Comparison of ENCODE assay signal across 26 mouse cellular contexts in genomic region chr11:78736877-78737408, GRCm38 (mm10). TPM values are rescaled to one million over a fixed set of nuclear protein-coding genes. Genes with fewer than 3 reads are reported as not detected.
DNase-seq lines count a peak whose midpoint lies in the region; ATAC-seq and TF ChIP-seq lines count a peak whose summit lies in the region.
"Had no signal": no experiment of that assay in that cellular context is flagged by ENCODE, and none has a peak within 500 bp of the region (broad histone marks: within the 10 kb centered on the region; RNA-seq: fewer than 3 reads in every experiment).

No protein-coding gene starts in this region.

- no peaks in the 10 kb centered on the region for H3K27me3 ChIP-seq in forebrain, embryonic 13.5 days
- H3K27me3 ChIP-seq in forebrain, embryonic 11.5 days (ENCODE audit: control insufficient read depth, insufficient read depth, low read length), result no peaks in the 10 kb centered on the region
- H3K27me3 ChIP-seq in midbrain, embryonic 12.5 days, result peaks cover 35% of the 10 kb centered on the region
- H3K27me3 ChIP-seq in midbrain, postnatal 0 days (ENCODE audit: insufficient read depth, low read length), result no peaks in the 10 kb centered on the region
- no peaks in the 10 kb centered on the region for H3K27me3 ChIP-seq in forebrain, embryonic 14.5 days (replicated peaks; ENCODE audit: control insufficient read depth, insufficient read depth, low read length)
- H3K27me3 ChIP-seq in forebrain, postnatal 0 days (ENCODE audit: insufficient read depth, low read length), result no peaks in the 10 kb centered on the region
- H3K27me3 ChIP-seq: CH12.LX; embryonic facial prominence, embryonic 13.5 days had no signal

- no peak overlapping the region for H3K4me3 ChIP-seq in forebrain, embryonic 13.5 days
- no peak overlapping the region for H3K4me3 ChIP-seq in forebrain, embryonic 11.5 days (ENCODE audit: low read depth, low read length)
- H3K4me3 ChIP-seq in midbrain, embryonic 12.5 days, result no peak overlapping the region
- H3K4me3 ChIP-seq in midbrain, postnatal 0 days (ENCODE audit: low read depth, low read length), result no peak overlapping the region
- no peak overlapping the region for H3K4me3 ChIP-seq in forebrain, embryonic 14.5 days (ENCODE audit: low read depth, low read length)
- H3K4me3 ChIP-seq in forebrain, postnatal 0 days (ENCODE audit: low read depth, low read length), result no peak overlapping the region
- H3K4me3 ChIP-seq: embryonic facial prominence, embryonic 10.5 days; embryonic facial prominence, embryonic 13.5 days; erythroblast, embryonic 14.5 days; gastrocnemius, adult 2 months; hindbrain, embryonic 12.5 days; hindbrain, embryonic 15.5 days had no signal

- peak; percentile 74 for ATAC-seq in forebrain, embryonic 13.5 days
- no peak for ATAC-seq in forebrain, embryonic 11.5 days (replicated peaks; ENCODE audit: low FRiP score)
- peak; percentile 74; the same call in 1 of the 2 replicates for ATAC-seq in midbrain, embryonic 12.5 days (ENCODE audit: low FRiP score, low read depth)
- no peak for ATAC-seq in midbrain, postnatal 0 days (ENCODE audit: low FRiP score)
- ATAC-seq in forebrain, embryonic 14.5 days, result peak; percentile 58
- ATAC-seq in forebrain, postnatal 0 days, result peak; percentile 45; the same call in 1 of the 2 replicates
- ATAC-seq: Patski had no signal

- 27% methylated on average over 3 of the region's 3 CpGs for WGBS in forebrain, embryonic 13.5 days
- WGBS in forebrain, embryonic 11.5 days, result 37% methylated on average over 3 of the region's 3 CpGs
- 37% methylated on average over 3 of the region's 3 CpGs for WGBS in midbrain, embryonic 12.5 days
- WGBS in midbrain, postnatal 0 days, result 39% methylated on average over 3 of the region's 3 CpGs
- 26% methylated on average over 3 of the region's 3 CpGs for WGBS in forebrain, embryonic 14.5 days
- 27% methylated on average over 3 of the region's 3 CpGs for WGBS in forebrain, postnatal 0 days

- DNase-seq in forebrain, embryonic 11.5 days (ENCODE audit: low spot score), result no peak
- no peak for DNase-seq in midbrain, postnatal 0 days (ENCODE audit: low spot score)
- DNase-seq in forebrain, embryonic 14.5 days (ENCODE audit: low spot score), result peak; percentile 70
- no peak for DNase-seq in forebrain, postnatal 0 days
- DNase-seq in spleen, adult 12 weeks (ENCODE audit: low spot score), result no peak
- DNase-seq: adrenal gland, postnatal 10 days; B cell, adult 2 months; cerebellum, adult 11-12 months; cerebellum, adult 8-10 months; cerebellum, postnatal 10 days; cerebellum, postnatal 36 days; embryo, embryonic 11 days; gastrocnemius, adult 2 months; gastrocnemius, postnatal 14 days; heart, adult 11 months had no signal

- H3K4me2 ChIP-seq in forebrain, embryonic 13.5 days, result no peak overlapping the region
- H3K4me2 ChIP-seq in forebrain, embryonic 11.5 days (ENCODE audit: low read depth, low read length, severe bottlenecking), result no peak overlapping the region
- H3K4me2 ChIP-seq in midbrain, embryonic 12.5 days (replicated peaks), result 0 out of 2 replicates have a peak overlapping the region, but pooled peaks have one; percentile 4
- no peak overlapping the region for H3K4me2 ChIP-seq in midbrain, postnatal 0 days (ENCODE audit: low read depth, low read length, poor library complexity, severe bottlenecking)
- no peak overlapping the region for H3K4me2 ChIP-seq in forebrain, embryonic 14.5 days (ENCODE audit: low read length)
- no peak overlapping the region for H3K4me2 ChIP-seq in forebrain, postnatal 0 days (ENCODE audit: low read depth)
- H3K4me2 ChIP-seq: embryonic facial prominence, embryonic 13.5 days; heart, embryonic 11.5 days; hindbrain, embryonic 12.5 days; hindbrain, embryonic 15.5 days had no signal

- peaks cover 22% of the 10 kb centered on the region for H3K4me1 ChIP-seq in forebrain, embryonic 13.5 days
- peaks cover 5% of the 10 kb centered on the region; the same call in 1 of the 2 replicates for H3K4me1 ChIP-seq in forebrain, embryonic 11.5 days (replicated peaks; ENCODE audit: control insufficient read depth, insufficient read depth, low read length)
- peaks cover 19% of the 10 kb centered on the region for H3K4me1 ChIP-seq in midbrain, embryonic 12.5 days
- no peaks in the 10 kb centered on the region for H3K4me1 ChIP-seq in midbrain, postnatal 0 days (ENCODE audit: insufficient read depth, low read length)
- H3K4me1 ChIP-seq in forebrain, embryonic 14.5 days (ENCODE audit: control insufficient read depth, insufficient read depth, low read length), result peaks cover 7% of the 10 kb centered on the region; the same call in 1 of the 2 replicates
- H3K4me1 ChIP-seq in forebrain, postnatal 0 days (ENCODE audit: insufficient read depth), result no peaks in the 10 kb centered on the region
- H3K4me1 ChIP-seq: embryonic facial prominence, embryonic 13.5 days; hindbrain, embryonic 12.5 days had no signal

- no peaks in the 10 kb centered on the region for H3K36me3 ChIP-seq in forebrain, embryonic 13.5 days (ENCODE audit: poor library complexity, severe bottlenecking)
- H3K36me3 ChIP-seq in forebrain, embryonic 11.5 days (ENCODE audit: control insufficient read depth, insufficient read depth, low read length), result no peaks in the 10 kb centered on the region
- no peaks in the 10 kb centered on the region for H3K36me3 ChIP-seq in midbrain, embryonic 12.5 days
- no peaks in the 10 kb centered on the region for H3K36me3 ChIP-seq in midbrain, postnatal 0 days (ENCODE audit: insufficient read depth, low read length)
- H3K36me3 ChIP-seq in forebrain, embryonic 14.5 days (ENCODE audit: control insufficient read depth, insufficient read depth, low read length), result no peaks in the 10 kb centered on the region
- H3K36me3 ChIP-seq in forebrain, postnatal 0 days (ENCODE audit: insufficient read depth), result no peaks in the 10 kb centered on the region
- H3K36me3 ChIP-seq: embryonic facial prominence, embryonic 10.5 days; embryonic facial prominence, embryonic 13.5 days; G1E; hindbrain, embryonic 12.5 days; hindbrain, embryonic 15.5 days had no signal

- H3K9ac ChIP-seq in forebrain, embryonic 13.5 days, result no peak overlapping the region
- no peak overlapping the region for H3K9ac ChIP-seq in forebrain, embryonic 11.5 days (ENCODE audit: low read length)
- no peak overlapping the region for H3K9ac ChIP-seq in midbrain, embryonic 12.5 days (replicated peaks)
- no peak overlapping the region for H3K9ac ChIP-seq in midbrain, postnatal 0 days (replicated peaks; ENCODE audit: low read length, poor library complexity, severe bottlenecking)
- no peak overlapping the region for H3K9ac ChIP-seq in forebrain, embryonic 14.5 days (ENCODE audit: low read length)
- no peak overlapping the region for H3K9ac ChIP-seq in forebrain, postnatal 0 days
- H3K9ac ChIP-seq: embryonic facial prominence, embryonic 13.5 days; hindbrain, embryonic 12.5 days; hindbrain, embryonic 15.5 days had no signal

- peak overlapping the region; percentile 14; the same call in 1 of the 2 replicates for H3K27ac ChIP-seq in forebrain, embryonic 13.5 days
- no peak overlapping the region for H3K27ac ChIP-seq in forebrain, embryonic 11.5 days (ENCODE audit: low read depth, low read length)
- no peak overlapping the region for H3K27ac ChIP-seq in midbrain, embryonic 12.5 days (replicated peaks)
- no peak overlapping the region for H3K27ac ChIP-seq in midbrain, postnatal 0 days (ENCODE audit: low read depth, low read length)
- H3K27ac ChIP-seq in forebrain, embryonic 14.5 days (ENCODE audit: low read depth, low read length), result no peak overlapping the region
- no peak overlapping the region for H3K27ac ChIP-seq in forebrain, postnatal 0 days (ENCODE audit: low read depth, low read length)
- H3K27ac ChIP-seq: embryonic facial prominence, embryonic 10.5 days; embryonic facial prominence, embryonic 13.5 days; gastrocnemius, adult 2 months; hindbrain, embryonic 12.5 days; hindbrain, embryonic 15.5 days had no signal

- no peak for TF ChIP-seq CTCF in midbrain, postnatal 0 days (IDR thresholded peaks at IDR 0.05)
- no peak for TF ChIP-seq CTCF in forebrain, postnatal 0 days (IDR thresholded peaks at IDR 0.05; ENCODE audit: low read depth)

- no peaks in the 10 kb centered on the region for H3K9me3 ChIP-seq in forebrain, embryonic 13.5 days (replicated peaks)
- H3K9me3 ChIP-seq in forebrain, embryonic 11.5 days (ENCODE audit: control insufficient read depth, low read length), result no peaks in the 10 kb centered on the region
- H3K9me3 ChIP-seq in midbrain, embryonic 12.5 days, result no peaks in the 10 kb centered on the region
- no peaks in the 10 kb centered on the region for H3K9me3 ChIP-seq in midbrain, postnatal 0 days (ENCODE audit: low read length)
- no peaks in the 10 kb centered on the region for H3K9me3 ChIP-seq in forebrain, embryonic 14.5 days (replicated peaks; ENCODE audit: control insufficient read depth, low read length)
- no peaks in the 10 kb centered on the region for H3K9me3 ChIP-seq in forebrain, postnatal 0 days (ENCODE audit: low read length)
- H3K9me3 ChIP-seq: embryonic facial prominence, embryonic 10.5 days; embryonic facial prominence, embryonic 13.5 days; G1E; hindbrain, embryonic 12.5 days; hindbrain, embryonic 15.5 days had no signal

RNA-seq across cellular contexts. Expression of gene Ccnq, which starts 14.6 kb away (rescaled TPM):
- polyA plus RNA-seq in forebrain, embryonic 13.5 days (2015; fragmentation: Nextera tagmentation; extraction: Ambion mirVana), result 39.5 and 39.8 TPM in 2 replicates
- 35.9 and 43.4 TPM in 2 replicates for polyA plus RNA-seq in forebrain, embryonic 11.5 days (2014; fragmentation: Nextera tagmentation; extraction: Ambion mirVana)
- 31.0 and 35.6 TPM in 2 replicates for polyA plus RNA-seq in midbrain, embryonic 12.5 days (2016; fragmentation: Nextera tagmentation; extraction: Ambion mirVana)
- 27.0 and 31.6 TPM in 2 replicates for total RNA-seq in midbrain, postnatal 0 days (2014; rRNA removed)
- 28.9 and 34.4 TPM in 2 replicates for polyA plus RNA-seq in midbrain, postnatal 0 days (2015; fragmentation: Nextera tagmentation; extraction: Ambion mirVana)
- 40.7 and 48.9 TPM in 2 replicates for polyA plus RNA-seq in forebrain, embryonic 14.5 days (2014; fragmentation: Nextera tagmentation; extraction: Ambion mirVana)
- total RNA-seq in forebrain, postnatal 0 days (2014; rRNA removed), result 28.3 and 30.7 TPM in 2 replicates
- polyA plus RNA-seq in forebrain, postnatal 0 days (2015; fragmentation: Nextera tagmentation; extraction: Ambion mirVana), result 31.8 and 33.1 TPM in 2 replicates

RNA-seq across cellular contexts. Expression of gene Nlk, which starts 39.8 kb away (rescaled TPM):
- 34.1 and 34.2 TPM in 2 replicates for polyA plus RNA-seq in forebrain, embryonic 13.5 days (2015; fragmentation: Nextera tagmentation; extraction: Ambion mirVana)
- 29.3 and 33.6 TPM in 2 replicates for polyA plus RNA-seq in forebrain, embryonic 11.5 days (2014; fragmentation: Nextera tagmentation; extraction: Ambion mirVana)
- 25.4 and 26.0 TPM in 2 replicates for polyA plus RNA-seq in midbrain, embryonic 12.5 days (2016; fragmentation: Nextera tagmentation; extraction: Ambion mirVana)
- total RNA-seq in midbrain, postnatal 0 days (2014; rRNA removed), result 39.7 and 44.4 TPM in 2 replicates
- 21.9 and 25.0 TPM in 2 replicates for polyA plus RNA-seq in midbrain, postnatal 0 days (2015; fragmentation: Nextera tagmentation; extraction: Ambion mirVana)
- polyA plus RNA-seq in forebrain, embryonic 14.5 days (2014; fragmentation: Nextera tagmentation; extraction: Ambion mirVana), result 31.6 and 38.0 TPM in 2 replicates
- total RNA-seq in forebrain, postnatal 0 days (2014; rRNA removed), result 43.1 and 43.2 TPM in 2 replicates
- 26.0 and 27.8 TPM in 2 replicates for polyA plus RNA-seq in forebrain, postnatal 0 days (2015; fragmentation: Nextera tagmentation; extraction: Ambion mirVana)

Comparison
In these comparisons a context has a peak if more than half of its experiments do, and no peak if none do; other contexts are left out.
1. ATAC-seq: peak in forebrain, embryonic 13.5 days (single experiment), midbrain, embryonic 12.5 days (single experiment), forebrain, embryonic 14.5 days (single experiment) and forebrain, postnatal 0 days (single experiment); none in forebrain, embryonic 11.5 days (single experiment) and midbrain, postnatal 0 days (single experiment).